Mouse (Mus musculus) spleen, adult 2 months (tissue): ENCODE measurements around the gene Prkcsh. TPM values are rescaled to one million over a fixed set of nuclear protein-coding genes. Genes with fewer than 3 reads are reported as not detected.

ENCODE experiments used
- DNase-seq, 2 experiments: peaks; one replicate each; pipeline versions ENCODE4 v3.0.0 to v3.0.0-alpha.2; 2012 to 2021; ENCODE audit warnings: low spot score in 2 of 2, low read depth in 1 of 2
- H3K27ac ChIP-seq: fragments of 200-500 bp; 2 replicates; pipeline ENCODE4 v1.5.1; 2012; ENCODE audit warnings: low read length, inconsistent platforms; ENCODE audit not compliant: insufficient read depth
- H3K27me3 ChIP-seq: fragments of 200-500 bp; 2 replicates; pipeline ENCODE4 v1.6.1; 2012; ENCODE audit warnings: mild to moderate bottlenecking, moderate library complexity, low read length, inconsistent platforms; ENCODE audit not compliant: control insufficient read depth, insufficient read depth
- H3K36me3 ChIP-seq: fragments of 200-500 bp; 2 replicates; pipeline ENCODE4 v1.6.1; 2012; ENCODE audit warnings: mild to moderate bottlenecking, low read length, inconsistent platforms; ENCODE audit not compliant: control insufficient read depth, insufficient read depth
- H3K4me1 ChIP-seq: fragments of 200-500 bp; 2 replicates; pipeline ENCODE4 v1.6.1; 2011; ENCODE audit warnings: inconsistent platforms; ENCODE audit not compliant: control insufficient read depth, insufficient read depth, insufficient read length
- H3K4me3 ChIP-seq: fragments of 200-500 bp; 2 replicates; pipeline ENCODE4 v1.5.1; 2011; ENCODE audit warnings: mild to moderate bottlenecking, inconsistent platforms; ENCODE audit not compliant: insufficient read depth, insufficient read length; ENCODE audit errors: extremely low read depth
- CTCF ChIP-seq: fragments of 200-500 bp; IDR thresholded peaks from 2 replicates; pipeline ENCODE4 v1.5.1; 2011; ENCODE audit warnings: mild to moderate bottlenecking, inconsistent platforms; ENCODE audit not compliant: insufficient read depth, insufficient read length, insufficient replicate concordance; ENCODE audit errors: extremely low read depth
- POLR2A ChIP-seq: fragments of 200-500 bp; IDR thresholded peaks from 2 replicates; pipeline ENCODE4 v1.6.1; 2011; ENCODE audit warnings: low read depth, low read length, inconsistent platforms
- WGBS: fragments of 180-500 bp; shearing (Covaris S2); methylation state at CpG from one replicate; pipeline ENCODE4 v1.1.7; 2018; 5-methylcytosine and 5-hydroxymethylcytosine counted together
- polyA plus RNA-seq: library from polyadenylated mRNA; depleted of rRNA; stranded (reverse); fragments of >200 nt; gene quantifications from 2 replicates; pipeline ENCODE4 v1.2.3, GENCODE M21; 2012

Prkcsh gene
- polyA plus RNA-seq, 1 experiment: 47.4 TPM

DNA sequence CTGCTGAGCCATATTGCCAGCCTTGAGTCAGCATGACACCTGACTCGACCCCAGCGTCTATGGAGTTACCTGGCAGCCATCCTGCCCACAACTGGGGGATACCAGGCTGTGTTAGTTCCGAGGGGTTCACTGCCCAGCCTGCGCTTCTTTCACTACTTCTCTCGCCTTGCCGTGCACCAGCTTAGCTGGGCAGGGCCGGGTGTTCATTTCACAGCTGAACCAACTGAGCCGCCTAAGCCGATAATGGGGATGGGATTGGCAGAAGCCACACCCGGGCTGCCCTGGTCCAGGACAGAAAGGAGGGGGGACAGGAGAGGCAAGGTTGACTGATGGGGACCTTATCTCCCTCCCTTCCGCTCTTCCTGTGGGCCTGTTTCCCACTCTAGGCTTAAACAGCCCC lies 46.7 kb downstream of the Prkcsh start:
- peaks cover 21% of the 10 kb centered on the region for H3K27me3 ChIP-seq
- DNase-seq: no peak
- WGBS: 78% methylated on average over 11 of the region's 11 CpGs
- H3K4me3 ChIP-seq: no peak overlapping the region
- H3K4me1 ChIP-seq: peaks cover 11% of the 10 kb centered on the region
- H3K27ac ChIP-seq: no peak overlapping the region
- H3K36me3 ChIP-seq: no peaks in the 10 kb centered on the region
- no peak for TF ChIP-seq CTCF
- TF ChIP-seq POLR2A: no peak

DNA sequence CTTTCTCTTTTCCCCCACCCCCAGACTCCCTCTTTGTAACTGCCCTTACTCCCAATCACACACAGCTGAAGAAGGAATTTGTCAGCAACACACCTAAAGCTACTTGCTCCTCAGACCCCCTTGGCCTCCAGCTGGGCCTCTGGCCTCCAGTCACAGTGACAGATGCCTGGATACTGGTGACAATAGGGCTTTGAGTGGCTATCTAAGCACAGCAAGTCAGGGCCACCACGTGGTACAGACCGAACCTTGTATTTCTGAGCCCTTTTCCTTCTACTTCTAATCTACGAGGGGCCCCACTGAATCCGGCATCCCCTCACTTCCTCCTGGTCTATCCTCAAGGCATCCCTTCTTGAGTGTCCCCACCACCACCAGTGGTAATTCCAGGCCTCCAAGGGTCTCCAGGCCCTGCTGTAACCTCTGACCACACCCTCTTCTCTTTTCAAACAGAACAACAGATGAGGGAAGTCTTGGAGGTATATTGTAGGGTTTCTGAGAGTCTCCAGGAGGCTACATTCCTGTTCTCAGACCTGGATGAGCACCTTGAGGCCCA lies 47.2 kb downstream of the Prkcsh start:
- no peak overlapping the region for H3K27ac ChIP-seq
- H3K4me3 ChIP-seq: no peak overlapping the region
- TF ChIP-seq CTCF (no peak), POLR2A (no peak)
- H3K36me3 ChIP-seq: no peaks in the 10 kb centered on the region
- DNase-seq: no peak
- 67% methylated on average over 4 of the region's 4 CpGs for WGBS
- H3K4me1 ChIP-seq: peaks cover 16% of the 10 kb centered on the region
- H3K27me3 ChIP-seq: peaks cover 23% of the 10 kb centered on the region

DNA sequence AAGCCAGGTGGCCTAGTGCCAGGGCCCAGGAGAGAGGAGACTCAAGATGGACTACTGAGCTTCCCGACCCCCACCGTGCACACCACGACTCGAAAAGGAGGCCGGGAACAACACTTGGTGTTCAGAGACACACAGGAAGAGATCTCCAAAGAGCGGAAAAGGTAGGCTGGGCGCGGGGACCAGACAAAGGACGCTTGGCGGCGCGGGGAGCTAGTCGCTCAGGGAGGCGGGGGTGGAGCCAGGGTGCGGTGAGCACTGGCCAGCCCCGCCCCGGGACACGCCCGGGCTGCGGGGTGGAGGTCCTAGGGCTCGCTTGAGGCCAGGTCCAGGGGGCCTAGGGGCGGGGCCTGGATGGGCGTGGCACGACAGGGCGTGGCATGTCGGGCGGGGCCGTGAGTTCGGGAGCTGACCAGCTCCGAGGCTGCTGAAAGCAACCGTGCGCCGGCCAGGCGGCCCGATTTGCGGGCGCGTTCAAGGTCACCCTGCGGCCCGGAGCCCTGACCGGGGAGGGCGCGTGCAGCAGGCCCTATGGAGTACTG lies 47.8 kb downstream of the Prkcsh start:
- Histone ChIP-seq H3K36me3 (no peaks in the 10 kb centered on the region), H3K27ac (no peak overlapping the region), H3K4me1 (peaks cover 16% of the 10 kb centered on the region), H3K4me3 (no peak overlapping the region), H3K27me3 (peaks cover 23% of the 10 kb centered on the region)
- no peak for TF ChIP-seq CTCF
- no peak for TF ChIP-seq POLR2A
- no peak for DNase-seq
- 3% methylated on average over 41 of the region's 43 CpGs for WGBS

DNA sequence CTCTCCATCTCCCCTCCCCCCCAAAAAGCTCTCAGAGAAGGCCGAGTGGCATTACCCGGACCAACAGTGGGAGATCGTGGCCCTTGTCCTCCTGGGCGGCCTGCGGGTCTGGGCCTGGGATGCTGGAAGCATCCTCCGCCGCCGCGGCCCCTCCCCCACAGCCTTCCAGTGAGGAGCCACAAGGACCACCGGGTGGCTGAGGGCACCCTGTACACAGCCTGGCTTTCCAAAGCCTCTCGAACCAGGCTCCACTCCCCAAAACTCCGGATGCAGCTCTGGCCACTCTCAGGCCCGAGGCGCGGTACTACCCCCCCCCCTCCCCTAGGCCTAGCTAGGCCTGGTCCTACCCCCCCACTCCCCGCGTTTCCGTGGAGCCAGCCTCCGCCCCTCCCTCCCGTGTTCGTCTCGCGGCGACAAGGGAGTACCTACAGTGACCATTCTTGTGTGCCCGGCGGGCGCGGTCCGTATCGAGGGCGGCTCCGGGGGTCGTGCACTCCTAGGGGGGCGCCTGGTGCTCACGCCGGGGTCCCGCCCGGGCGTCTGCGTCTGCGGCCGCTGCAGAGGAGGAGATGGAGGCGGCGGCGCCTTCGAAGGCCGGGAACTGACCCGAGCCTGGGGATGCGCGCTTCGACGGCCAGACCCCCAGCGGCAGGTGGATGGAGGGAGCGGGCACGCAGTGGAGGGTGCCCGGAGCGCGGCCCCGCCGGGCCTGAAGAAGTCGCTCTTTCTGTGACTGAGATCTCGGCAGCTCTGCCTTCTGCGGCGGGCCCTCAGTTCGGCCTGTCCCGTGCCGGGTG lies 48.8 kb downstream of the Prkcsh start:
- no peak for DNase-seq
- peaks cover 16% of the 10 kb centered on the region for H3K4me1 ChIP-seq
- peak overlapping the region; percentile 5; the same call in 1 of the 2 replicates for H3K4me3 ChIP-seq
- no peaks in the 10 kb centered on the region for H3K36me3 ChIP-seq
- no peak overlapping the region for H3K27ac ChIP-seq
- peaks cover 23% of the 10 kb centered on the region for H3K27me3 ChIP-seq
- 4% methylated on average over 63 of the region's 67 CpGs for WGBS
- TF ChIP-seq POLR2A (no peak), CTCF (no peak)

DNA sequence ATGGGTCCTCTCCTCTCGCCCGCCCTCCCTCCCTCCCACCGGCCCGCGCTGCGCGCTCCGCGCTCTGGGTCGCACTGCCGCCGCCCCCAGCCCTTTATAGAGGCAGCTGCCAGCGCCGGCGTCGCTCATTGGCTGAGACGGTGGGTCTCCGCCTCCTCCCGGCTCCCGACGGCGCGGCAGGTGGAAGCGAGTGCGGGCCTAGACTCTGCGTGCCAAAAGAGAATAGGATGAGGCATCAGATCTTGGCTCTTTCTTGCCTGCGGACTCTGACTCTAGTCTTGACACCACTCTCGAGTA lies 49.3 kb downstream of the Prkcsh start, which contains the start of gene Elavl3:
Gene Elavl3, minus strand, starts transcription at position 66 of the 297 bp plus-strand sequence.
- TF ChIP-seq POLR2A: no peak
- TF ChIP-seq CTCF: no peak
- DNase-seq: no peak
- 5% methylated on average over 26 of the region's 28 CpGs for WGBS
- peaks cover 16% of the 10 kb centered on the region for H3K4me1 ChIP-seq
- no peak within 1 kb of the TSS for H3K27ac ChIP-seq
- peaks cover 23% of the 10 kb centered on the region for H3K27me3 ChIP-seq
- peak within 1 kb of the TSS; percentile 5; the same call in 1 of the 2 replicates for H3K4me3 ChIP-seq
- 0 out of 2 replicates have a peak, but pooled peaks cover under 1% of the 10 kb centered on the region for H3K36me3 ChIP-seq

DNA sequence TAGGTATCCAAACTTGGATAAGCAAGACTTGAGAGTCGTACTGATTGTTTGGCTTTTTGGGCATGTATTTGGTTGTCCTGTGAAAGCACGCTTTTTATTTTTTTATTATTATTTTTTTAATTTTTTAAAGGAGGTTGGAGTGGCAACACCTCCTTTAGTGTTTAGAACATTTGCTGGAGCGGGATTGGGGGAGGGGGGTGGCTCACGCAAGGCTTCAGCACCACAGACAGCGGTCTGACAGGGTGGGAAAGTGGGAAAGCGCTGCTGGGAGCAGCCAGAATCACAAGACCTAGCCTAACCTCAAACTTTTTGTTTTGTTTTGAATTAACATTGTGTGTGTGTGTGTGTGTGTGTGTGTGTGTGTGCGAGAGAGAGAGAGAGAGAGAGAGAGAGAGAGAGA lies 51.1 kb downstream of the Prkcsh start:
- 30% methylated on average over 6 of the region's 7 CpGs for WGBS
- H3K27me3 ChIP-seq: peaks cover 23% of the 10 kb centered on the region
- H3K27ac ChIP-seq: no peak overlapping the region
- TF ChIP-seq CTCF (no peak), POLR2A (no peak)
- no peak overlapping the region for H3K4me3 ChIP-seq
- H3K4me1 ChIP-seq: peaks cover 16% of the 10 kb centered on the region
- H3K36me3 ChIP-seq: peaks cover 12% of the 10 kb centered on the region
- no peak for DNase-seq
